Mouse (Mus musculus) erythroblast, adult 5-6 weeks (primary cell): Measurements from ENCODE around the gene Edc3. TPM values are rescaled to one million over a fixed set of nuclear protein-coding genes. Genes with fewer than 3 reads are reported as not detected.

Experiments used
- ATAC-seq: replicated peaks from 2 replicates; pipeline ENCODE4 v1.8.0; 2016; ENCODE audit warnings: moderate number of reproducible peaks, mild to moderate bottlenecking, moderate TSS enrichment, inconsistent platforms; ENCODE audit not compliant: poor library complexity, low FRiP score, severe bottlenecking
- total RNA-seq, 2 experiments: library from RNA; stranded (forward) in 1 of 2; stranded (reverse) in 1 of 2; fragments of 150-400 nt in 1 of 2; fragments of 200-764, 138-1000 nt in 1 of 2; gene quantifications; 2 replicates each; pipeline versions ENCODE4 v1.2.3 to v1.2.4; 2015 to 2017; ENCODE audit warnings: low replicate concordance in 2 of 2

The Edc3 gene
- total RNA-seq, 2 experiments from 2014 or later = 1.5 to 3.3 TPM

DNA sequence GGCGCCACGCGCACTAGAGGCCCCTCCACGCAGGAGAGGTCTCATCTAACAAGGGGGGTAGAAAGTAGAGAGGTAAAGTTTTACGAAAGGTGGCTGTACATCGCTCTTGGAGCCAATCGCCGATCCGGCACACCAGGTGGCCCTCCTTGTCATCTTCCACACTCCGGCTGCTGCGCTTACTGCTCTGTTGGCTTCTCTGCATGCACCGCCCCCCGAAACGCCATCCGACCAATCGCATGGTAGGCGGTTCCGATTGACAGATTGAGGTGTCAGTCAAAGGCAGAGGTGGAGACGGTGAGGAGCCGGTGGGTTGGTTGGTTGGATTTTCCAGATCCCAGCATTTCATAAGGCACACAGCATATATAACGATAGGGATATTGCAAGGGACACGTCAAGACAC lies 50.2 kb downstream of the Edc3 start:
- ATAC-seq = no peak

DNA sequence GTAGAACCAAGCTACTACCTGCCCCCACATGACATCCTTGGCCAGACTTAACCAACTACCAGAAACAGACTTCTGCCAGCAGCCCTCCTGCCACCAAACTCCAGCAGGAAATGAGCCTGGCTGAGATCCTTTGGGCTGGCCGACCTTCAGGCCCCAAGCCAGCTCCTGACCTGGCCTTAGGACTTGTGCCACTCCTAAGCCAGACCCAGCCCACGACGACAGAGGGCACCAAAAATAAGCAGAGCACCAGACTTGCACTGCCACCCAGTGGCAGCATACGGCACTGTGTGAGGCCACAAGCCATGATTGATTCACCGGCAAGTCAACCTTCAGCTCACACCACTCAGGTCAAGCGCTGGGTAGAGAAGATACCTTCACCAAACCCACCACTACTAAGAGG lies 50.9 kb downstream of the Edc3 start:
- ATAC-seq = peak; percentile 57

DNA sequence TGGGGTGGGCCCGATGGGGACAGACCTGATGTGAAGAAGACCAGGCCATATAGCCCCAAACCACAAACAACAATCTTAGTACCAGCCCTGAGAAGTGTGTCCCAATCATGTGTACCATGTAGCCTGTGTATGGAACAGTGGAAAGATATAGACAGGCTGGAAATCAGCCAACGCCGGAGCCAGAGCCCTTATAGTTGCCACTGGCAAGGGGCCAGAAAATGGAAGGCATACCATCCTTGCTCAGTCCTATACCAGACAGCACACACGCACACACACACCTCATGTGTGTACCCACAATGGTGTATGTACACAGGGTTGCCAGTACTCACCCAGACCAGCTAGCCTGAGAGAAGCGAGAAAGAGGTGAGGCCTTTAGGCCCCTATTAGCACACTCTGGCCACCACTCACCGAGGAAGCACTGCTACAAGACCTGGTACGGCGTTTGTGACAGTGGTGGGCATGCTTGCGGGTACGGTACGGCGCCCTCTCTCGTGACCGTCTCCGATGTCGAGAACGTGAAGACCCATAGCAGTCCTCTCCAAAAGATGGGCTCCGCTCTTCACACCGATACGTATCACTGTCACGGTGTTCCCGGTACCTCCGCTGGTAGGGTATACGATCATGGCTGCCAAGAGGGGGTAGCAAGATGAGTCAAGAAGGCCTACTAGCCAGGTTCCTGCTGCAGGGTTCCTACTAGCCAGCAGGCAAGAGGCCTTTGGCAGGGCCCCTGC lies 52.2 kb downstream of the Edc3 start:
- ATAC-seq = no peak

GRCm38 (mm10) chr9:57761563-57762551 lies 53.5 kb downstream of the Edc3 start:
- no peak for ATAC-seq

- peak; percentile 29 for ATAC-seq
Observed at GRCm38 (mm10) chr9:57762563-57762991, 54.2 kb downstream of the Edc3 start.

DNA sequence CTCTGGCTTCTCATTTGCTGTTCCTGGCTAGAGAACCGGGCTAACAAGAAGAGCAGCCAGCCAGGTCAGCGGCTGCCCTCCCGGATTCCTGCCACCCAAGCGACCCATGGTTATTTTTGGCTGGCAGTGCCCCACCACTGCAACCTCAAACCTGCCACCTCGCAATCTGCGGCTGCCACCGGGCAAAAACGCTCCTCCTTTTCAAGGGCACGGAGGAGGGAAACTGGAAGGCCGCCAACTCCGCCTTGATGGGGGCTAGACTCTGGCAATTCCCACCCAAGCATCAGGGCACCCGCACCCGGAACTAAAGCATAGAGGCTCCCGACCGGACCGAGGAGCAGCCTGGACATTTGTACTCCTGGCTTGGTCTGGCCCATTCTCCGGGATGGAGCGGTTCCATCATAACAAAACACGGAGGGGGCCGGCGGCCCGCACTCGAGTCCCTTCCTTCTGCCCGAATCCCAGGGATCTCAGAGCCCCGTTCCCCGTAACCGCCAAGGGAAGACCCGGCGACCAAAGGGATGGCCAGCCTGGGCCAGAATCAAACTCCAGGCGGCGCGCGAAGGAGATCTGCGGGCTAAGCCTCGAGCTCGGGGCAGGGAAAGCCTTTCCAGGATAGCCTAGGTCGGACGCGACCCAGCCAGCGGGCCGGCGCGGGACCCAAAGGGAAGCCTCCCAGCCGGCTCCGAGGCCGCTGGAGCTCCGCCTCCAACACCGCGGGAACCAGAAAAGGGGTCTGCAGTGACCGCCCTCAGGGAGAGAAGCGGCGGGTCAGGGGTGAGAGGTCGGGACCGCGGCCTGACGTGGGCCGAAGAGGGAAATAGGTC lies 56.0 kb downstream of the Edc3 start:
- ATAC-seq = peak; percentile 41

- ATAC-seq = peak; percentile 47
Observed at GRCm38 (mm10) chr9:57764974-57765363, 56.6 kb downstream of the Edc3 start.

GRCm38 (mm10) chr9:57765364-57766351 lies 57.3 kb downstream of the Edc3 start, which contains the start of gene Clk3:
Gene Clk3 (minus strand): TSS chr9:57765860.
- peak; percentile 21 for ATAC-seq

DNA sequence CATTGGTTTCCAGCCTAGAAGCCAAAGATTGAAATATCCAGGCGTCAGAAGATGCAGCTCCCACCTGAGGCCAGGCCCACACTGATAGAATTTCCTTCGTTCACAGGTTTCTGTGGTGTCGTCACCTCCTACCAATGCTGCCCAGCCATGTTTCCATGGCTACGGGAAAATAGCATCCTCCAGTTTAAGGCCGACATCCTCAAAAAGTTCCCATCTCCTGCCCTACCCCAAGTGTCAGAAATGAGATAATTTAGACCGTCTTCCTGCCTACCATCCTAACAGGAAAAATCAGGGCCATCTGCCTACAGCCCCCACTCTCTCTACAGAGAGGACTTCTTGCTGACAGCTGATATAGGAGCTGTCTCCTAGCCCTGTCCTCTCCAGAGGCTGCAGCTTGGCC lies 58.1 kb downstream of the Edc3 start:
- ATAC-seq = no peak

- ATAC-seq = no peak
Observed at GRCm38 (mm10) chr9:57767231-57767630, 58.9 kb downstream of the Edc3 start.

GRCm38 (mm10) chr9:57769539-57770069 lies 61.3 kb downstream of the Edc3 start:
- peak; percentile 58 for ATAC-seq

DNA sequence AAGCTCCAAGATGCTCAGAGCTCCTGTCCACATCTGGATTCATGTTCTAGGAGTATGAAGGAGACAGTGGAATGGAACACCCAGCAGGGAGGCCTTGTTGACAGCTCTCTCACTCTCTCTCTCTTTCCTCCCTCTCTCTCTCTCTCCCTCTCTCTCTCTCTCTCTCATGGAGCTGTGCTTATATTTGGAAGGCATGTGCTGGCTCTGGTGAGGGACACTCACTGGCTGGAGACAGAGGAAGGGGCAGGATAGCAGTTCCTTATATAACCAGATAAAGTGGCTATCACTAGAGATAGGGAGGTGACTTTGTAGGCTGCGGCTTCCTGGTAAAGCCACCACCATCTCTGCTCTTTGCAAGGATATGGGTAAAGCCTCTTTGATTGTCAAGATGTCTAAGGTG lies 61.9 kb downstream of the Edc3 start:
- ATAC-seq = no peak

GRCm38 (mm10) chr9:57770836-57771235 lies 62.5 kb downstream of the Edc3 start:
- ATAC-seq = peak; percentile 78

DNA sequence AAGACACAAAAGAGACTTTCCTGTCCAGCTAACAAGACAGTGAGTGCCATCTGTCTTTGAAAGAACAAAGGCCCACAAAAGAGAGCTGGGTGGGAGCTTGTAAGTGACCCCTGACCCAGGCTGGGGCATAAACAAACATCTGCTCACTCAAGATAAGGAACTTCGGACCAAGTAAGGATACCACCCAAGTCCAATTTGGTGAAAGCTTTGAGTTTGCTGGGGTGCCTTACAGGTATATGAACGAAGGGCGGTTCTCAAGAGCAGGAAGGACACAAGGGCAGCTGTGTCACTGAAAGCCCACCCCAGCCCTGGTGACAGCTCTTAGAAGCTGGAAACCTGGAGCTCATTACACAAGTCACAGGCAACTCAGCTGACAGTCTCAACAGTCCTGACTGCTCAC lies 65.4 kb downstream of the Edc3 start:
- no peak for ATAC-seq

DNA sequence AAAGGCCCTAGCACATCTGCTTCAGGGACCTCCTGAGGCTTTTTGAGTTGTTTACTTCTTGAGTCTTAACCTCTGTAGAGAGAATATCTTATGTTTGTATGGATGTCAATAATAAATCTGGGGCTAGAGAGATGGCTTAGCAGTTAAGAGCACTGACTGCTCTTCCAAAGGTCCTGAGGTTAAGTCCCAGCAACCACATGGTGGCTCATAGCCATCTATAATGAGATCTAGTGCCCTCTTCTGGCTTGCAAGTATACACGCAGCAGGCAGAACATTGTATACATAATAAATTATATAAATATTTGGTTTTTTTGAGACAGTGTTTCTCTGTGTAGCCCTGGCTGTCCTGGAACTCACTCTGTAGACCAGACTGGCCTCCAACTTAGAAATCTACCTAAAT lies 65.8 kb downstream of the Edc3 start:
- no peak for ATAC-seq

DNA sequence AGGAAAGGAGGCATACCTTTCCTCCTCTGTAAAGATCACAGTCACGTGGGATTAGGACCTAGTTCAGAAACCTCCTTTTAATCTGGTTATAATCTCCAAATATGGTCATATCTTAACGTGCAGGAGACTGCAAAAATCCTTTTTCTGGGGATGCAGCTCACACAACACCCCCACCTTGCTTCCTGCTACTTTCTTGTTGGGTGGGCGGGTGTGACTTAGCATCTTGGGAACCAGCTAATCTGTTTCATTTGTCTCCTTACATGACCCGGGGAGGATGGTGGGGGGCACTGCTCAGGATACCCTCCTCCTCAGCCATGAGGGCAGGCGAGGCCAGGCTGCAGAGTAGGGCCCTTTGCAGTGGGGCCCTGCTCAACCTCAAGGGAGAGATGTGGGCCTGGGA lies 66.7 kb downstream of the Edc3 start:
- no peak for ATAC-seq

GRCm38 (mm10) chr9:57775736-57776135 lies 67.4 kb downstream of the Edc3 start:
- ATAC-seq = no peak

GRCm38 (mm10) chr9:57782656-57783055 lies 74.3 kb downstream of the Edc3 start:
- no peak for ATAC-seq

DNA sequence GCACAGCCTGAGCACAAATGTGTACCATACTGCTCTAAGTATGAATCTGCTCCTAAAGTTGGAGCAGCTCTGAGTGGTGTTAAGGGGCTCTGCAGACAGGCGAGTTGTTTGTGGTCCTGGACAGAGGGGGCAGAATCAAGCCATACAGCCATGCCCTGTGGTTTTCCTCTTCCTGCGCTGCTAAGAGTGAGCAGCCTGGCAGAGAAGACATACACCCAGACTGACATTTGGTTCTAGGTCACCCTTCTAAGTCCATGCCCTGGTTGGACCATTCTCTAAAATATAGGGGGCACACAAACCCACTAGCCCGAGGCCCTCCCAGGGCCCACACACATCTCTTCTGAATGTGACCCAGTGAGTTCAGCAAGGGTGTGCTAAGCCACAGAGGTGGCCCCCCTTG lies 81.4 kb downstream of the Edc3 start:
- no peak for ATAC-seq
